Mouse (Mus musculus) ZHBTc4 (cell line): ENCODE data around the gene Mmachc.

Source experiments
- DNase-seq: peaks from one replicate; pipeline ENCODE4 v3.0.0-alpha.2; 2011; ENCODE audit warnings: low read depth, low spot score

Mmachc gene

GRCm38 (mm10) chr4:116708201-116708764 is at the start of gene Mmachc, which contains the start of gene Ccdc163:
Gene Mmachc (minus strand): TSS chr4:116708406.
Gene Ccdc163 (plus strand): TSS chr4:116708509.
- peak; percentile 98 for DNase-seq

GRCm38 (mm10) chr4:116749750-116750149 is 41.5 kb upstream of the Mmachc start:
- DNase-seq: no peak

- DNase-seq: no peak
Observed at GRCm38 (mm10) chr4:116738972-116739751, 31.0 kb upstream of the Mmachc start.

- DNase-seq: no peak
Observed at GRCm38 (mm10) chr4:116734996-116735395, 26.8 kb upstream of the Mmachc start.

- DNase-seq: no peak
Observed at GRCm38 (mm10) chr4:116732355-116732754, 24.1 kb upstream of the Mmachc start.

GRCm38 (mm10) chr4:116731077-116731476 is 22.9 kb upstream of the Mmachc start:
- DNase-seq: peak; percentile 47

- no peak for DNase-seq
Observed at GRCm38 (mm10) chr4:116729532-116729931, 21.3 kb upstream of the Mmachc start.

- DNase-seq: no peak
Observed at GRCm38 (mm10) chr4:116727401-116727800, 19.2 kb upstream of the Mmachc start.

GRCm38 (mm10) chr4:116725444-116725843 is 17.2 kb upstream of the Mmachc start:
- peak; percentile 93 for DNase-seq

- peak; percentile 51 for DNase-seq
Observed at GRCm38 (mm10) chr4:116722230-116722629, 14.0 kb upstream of the Mmachc start.

- DNase-seq: no peak
Observed at GRCm38 (mm10) chr4:116721098-116721628, 13.0 kb upstream of the Mmachc start.

- DNase-seq: peak; percentile 99
Observed at GRCm38 (mm10) chr4:116720343-116721097, 12.3 kb upstream of the Mmachc start, which contains the start of gene Tesk2. Gene Tesk2 (plus strand): TSS chr4:116720948.

GRCm38 (mm10) chr4:116719396-116719795 is 11.2 kb upstream of the Mmachc start:
- DNase-seq: peak; percentile 92

- DNase-seq: no peak
Observed at GRCm38 (mm10) chr4:116712536-116712935, 4.3 kb upstream of the Mmachc start.

GRCm38 (mm10) chr4:116710154-116710553 is 1.9 kb upstream of the Mmachc start:
- no peak for DNase-seq

- DNase-seq: no peak
Observed at GRCm38 (mm10) chr4:116708791-116709390, 685 bp upstream of the Mmachc start.

GRCm38 (mm10) chr4:116707666-116708065 is 540 bp downstream of the Mmachc start:
- DNase-seq: no peak

GRCm38 (mm10) chr4:116703804-116704203 is 4.4 kb downstream of the Mmachc start:
- peak; percentile 92 for DNase-seq

GRCm38 (mm10) chr4:116700964-116701363 is 7.2 kb downstream of the Mmachc start:
- peak; percentile 33 for DNase-seq

- DNase-seq: no peak
Observed at GRCm38 (mm10) chr4:116698693-116699342, 9.4 kb downstream of the Mmachc start.

- DNase-seq: peak; percentile 30
Observed at GRCm38 (mm10) chr4:116693785-116694184, 14.4 kb downstream of the Mmachc start.
